Mouse (Mus musculus) brain, embryonic 14.5 days (tissue): Measurements from ENCODE around the gene 2210016F16Rik.

Experiments used
- CTCF ChIP-seq: fragments of 200-500 bp; IDR thresholded peaks from 2 replicates; pipeline ENCODE4 v1.5.1; 2012; ENCODE audit warnings: inconsistent platforms, mild to moderate bottlenecking, moderate library complexity, borderline replicate concordance; ENCODE audit not compliant: insufficient read depth, insufficient read length; ENCODE audit errors: extremely low read depth
- POLR2A ChIP-seq: fragments of 200-500 bp; IDR thresholded peaks from 2 replicates; pipeline ENCODE4 v1.6.1; 2012; ENCODE audit warnings: mild to moderate bottlenecking, inconsistent platforms, borderline replicate concordance; ENCODE audit not compliant: poor library complexity, insufficient read depth, insufficient read length, severe bottlenecking; ENCODE audit errors: extremely low read depth

DNA sequence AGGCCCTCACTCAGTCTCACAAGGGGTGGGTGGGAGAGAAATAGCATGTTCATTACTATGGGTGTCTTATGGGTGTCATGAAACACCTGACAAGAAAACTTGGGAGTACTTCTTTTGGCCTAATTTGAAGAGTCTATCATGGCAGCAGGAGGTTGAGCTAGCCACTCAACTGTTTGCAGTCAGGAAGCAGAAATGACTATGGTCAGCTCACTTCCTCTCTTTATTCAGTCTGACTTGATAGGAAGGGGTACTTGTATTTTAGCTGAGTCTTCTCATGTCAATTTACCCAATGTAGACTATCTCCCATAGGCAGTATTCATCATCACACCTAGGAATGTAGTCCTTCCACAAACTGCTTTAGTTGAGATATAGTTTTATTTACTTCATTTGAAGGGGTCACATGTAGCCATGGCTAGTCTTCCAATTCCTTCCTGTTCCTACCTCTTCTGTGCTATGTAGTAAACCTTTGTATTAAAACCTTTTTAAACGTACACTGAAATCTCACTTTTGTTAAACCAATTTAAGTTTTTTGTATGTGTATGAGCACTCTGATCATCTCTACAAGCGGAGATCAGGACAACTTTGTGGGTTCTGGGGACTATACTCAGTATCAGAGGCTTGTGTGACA lies 4.4 kb upstream of the 2210016F16Rik start:
- TF ChIP-seq CTCF (no peak), POLR2A (no peak)
